Mouse (Mus musculus) bone marrow macrophage, adult 2 months (primary cell): ENCODE data around the gene Ubash3b.

Source experiments
- CTCF ChIP-seq: IDR thresholded peaks from 2 replicates; pipeline ENCODE4 v1.5.1; 2012; ENCODE audit warnings: low read depth, mild to moderate bottlenecking, low read length, moderate library complexity
- POLR2A ChIP-seq: IDR thresholded peaks from 2 replicates; pipeline ENCODE4 v1.6.1; 2012; ENCODE audit warnings: mild to moderate bottlenecking, low read depth, low read length, borderline replicate concordance

DNA sequence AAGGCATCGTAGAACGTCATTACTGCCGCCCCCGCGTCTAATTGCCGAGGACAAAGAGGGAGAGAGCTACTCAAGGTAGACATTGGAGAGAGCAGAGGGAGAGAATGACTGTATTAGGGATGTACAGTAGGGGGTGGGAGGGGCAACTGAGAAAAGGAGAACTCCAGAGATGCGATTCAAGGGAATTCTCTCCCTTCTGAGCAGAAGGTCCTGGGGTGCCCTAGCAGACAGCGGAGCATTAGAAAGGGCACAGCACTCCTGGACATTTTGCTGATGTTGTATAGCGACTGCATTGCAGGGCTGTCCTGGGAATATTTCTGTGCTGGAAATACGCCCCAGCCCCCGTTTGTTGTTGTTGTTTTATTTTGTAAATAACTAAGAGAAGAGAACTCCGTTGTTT lies 45.2 kb upstream of the Ubash3b start:
- TF ChIP-seq CTCF, result no peak
- TF ChIP-seq POLR2A, result no peak
